Mouse (Mus musculus) E14TG2a.4 (cell line): Measurements from ENCODE around the gene Gm20388.

Source experiments
- H3K27me3 ChIP-seq: 2 replicates; pipeline ENCODE4 v1.6.1; 2014; ENCODE audit warnings: low read length, control low read depth; ENCODE audit not compliant: insufficient read depth
- H3K36me3 ChIP-seq: 2 replicates; pipeline ENCODE4 v1.6.1; 2014; ENCODE audit warnings: low read length, control low read depth; ENCODE audit not compliant: insufficient read depth
- H3K4me1 ChIP-seq: replicated peaks from 2 replicates; pipeline ENCODE4 v1.6.1; 2014; ENCODE audit warnings: low read depth, low read length, control low read depth
- H3K4me3 ChIP-seq: replicated peaks from 2 replicates; pipeline ENCODE4 v1.5.1; 2014; ENCODE audit warnings: mild to moderate bottlenecking, low read length
- H3K9me3 ChIP-seq: 2 replicates; pipeline ENCODE4 v1.6.1; 2014; ENCODE audit warnings: low read length, control low read depth
- CTCF ChIP-seq: conservative IDR thresholded peaks from 2 replicates; pipeline ENCODE4 v1.5.1; 2014; ENCODE audit warnings: low read length
- NANOG ChIP-seq: IDR thresholded peaks from 2 replicates; pipeline ENCODE4 v1.6.1; 2014; ENCODE audit warnings: borderline replicate concordance, low read length, mixed read lengths
- POU5F1 ChIP-seq: IDR thresholded peaks from 2 replicates; pipeline ENCODE4 v1.6.1; 2014; ENCODE audit warnings: low read length, borderline replicate concordance

Gm20388 gene

GRCm38 (mm10) chr8:122511552-122511951 lies 2600.9 kb downstream of the Gm20388 start:
- Histone ChIP-seq H3K27me3 (no peaks in the 10 kb centered on the region), H3K9me3 (no peaks in the 10 kb centered on the region), H3K36me3 (peaks cover 84% of the 10 kb centered on the region), H3K4me3 (peak overlapping the region; percentile 45), H3K4me1 (peaks cover 77% of the 10 kb centered on the region)
- no peak for TF ChIP-seq CTCF
- no peak for TF ChIP-seq POU5F1
- TF ChIP-seq NANOG, result no peak

GRCm38 (mm10) chr8:122512392-122512791 lies 2601.8 kb downstream of the Gm20388 start:
- Histone ChIP-seq H3K4me1 (peaks cover 83% of the 10 kb centered on the region), H3K27me3 (no peaks in the 10 kb centered on the region), H3K36me3 (peaks cover 86% of the 10 kb centered on the region), H3K9me3 (no peaks in the 10 kb centered on the region), H3K4me3 (peak overlapping the region; percentile 45)
- TF ChIP-seq NANOG (no peak), CTCF (no peak), POU5F1 (no peak)

GRCm38 (mm10) chr8:122515699-122516098 lies 2605.1 kb downstream of the Gm20388 start:
- TF ChIP-seq NANOG (no peak), POU5F1 (no peak), CTCF (no peak)
- Histone ChIP-seq H3K4me3 (no peak overlapping the region), H3K9me3 (no peaks in the 10 kb centered on the region), H3K27me3 (no peaks in the 10 kb centered on the region), H3K36me3 (peaks cover 73% of the 10 kb centered on the region), H3K4me1 (peaks cover 100% of the 10 kb centered on the region)

GRCm38 (mm10) chr8:122517541-122518190 lies 2607.0 kb downstream of the Gm20388 start:
- H3K4me1 ChIP-seq, result peaks cover 98% of the 10 kb centered on the region
- no peaks in the 10 kb centered on the region for H3K27me3 ChIP-seq
- no peak for TF ChIP-seq POU5F1
- TF ChIP-seq CTCF, result no peak
- no peak for TF ChIP-seq NANOG
- peaks cover 54% of the 10 kb centered on the region for H3K36me3 ChIP-seq
- peak overlapping the region; percentile 32 for H3K4me3 ChIP-seq
- no peaks in the 10 kb centered on the region for H3K9me3 ChIP-seq

- Histone ChIP-seq H3K36me3 (peaks cover 34% of the 10 kb centered on the region), H3K27me3 (no peaks in the 10 kb centered on the region), H3K9me3 (no peaks in the 10 kb centered on the region), H3K4me3 (peak overlapping the region; percentile 59), H3K4me1 (peaks cover 92% of the 10 kb centered on the region)
- TF ChIP-seq CTCF, result no peak
- no peak for TF ChIP-seq POU5F1
- no peak for TF ChIP-seq NANOG
Measured at GRCm38 (mm10) chr8:122520611-122521010, 2610.0 kb downstream of the Gm20388 start.

GRCm38 (mm10) chr8:122522796-122523651 lies 2612.4 kb downstream of the Gm20388 start:
- peaks cover 92% of the 10 kb centered on the region for H3K4me1 ChIP-seq
- H3K4me3 ChIP-seq, result peak overlapping the region; percentile 73
- TF ChIP-seq POU5F1 (no peak), NANOG (0 out of 2 replicates have a peak, but pooled peaks have one; percentile 8), CTCF (no peak)
- no peaks in the 10 kb centered on the region for H3K27me3 ChIP-seq
- peaks cover 38% of the 10 kb centered on the region for H3K36me3 ChIP-seq
- H3K9me3 ChIP-seq, result no peaks in the 10 kb centered on the region

GRCm38 (mm10) chr8:122523652-122524360 lies 2613.2 kb downstream of the Gm20388 start:
- Histone ChIP-seq H3K4me1 (peaks cover 88% of the 10 kb centered on the region), H3K36me3 (peaks cover 35% of the 10 kb centered on the region), H3K27me3 (no peaks in the 10 kb centered on the region), H3K9me3 (no peaks in the 10 kb centered on the region), H3K4me3 (peak overlapping the region; percentile 73)
- TF ChIP-seq NANOG, result no peak
- TF ChIP-seq POU5F1, result no peak
- TF ChIP-seq CTCF, result no peak

- Histone ChIP-seq H3K4me3 (peak overlapping the region; percentile 73), H3K9me3 (no peaks in the 10 kb centered on the region), H3K27me3 (no peaks in the 10 kb centered on the region), H3K36me3 (peaks cover 40% of the 10 kb centered on the region), H3K4me1 (peaks cover 88% of the 10 kb centered on the region)
- TF ChIP-seq CTCF (no peak), POU5F1 (no peak), NANOG (no peak)
Measured at GRCm38 (mm10) chr8:122524506-122524905, 2613.9 kb downstream of the Gm20388 start.
